Mouse (Mus musculus) adrenal gland, postnatal 14 days (tissue): ENCODE data around the gene C1ql4. TPM values are rescaled to one million over a fixed set of nuclear protein-coding genes. Genes with fewer than 3 reads are reported as not detected.
"Not testable (repeated sequence)": the region's sequence is repeated elsewhere in the genome, so short reads cannot be mapped to it uniquely, and the experiment has no call there.

ENCODE experiments used
- DNase-seq: peaks from one replicate; pipeline ENCODE4 v3.0.0; 2021; ENCODE audit warnings: mixed read lengths
- total RNA-seq: library from RNA; stranded (reverse); gene quantifications from 2 replicates; pipeline ENCODE4 v1.2.3, GENCODE M21; 2021

Gene C1ql4
- total RNA-seq, 1 experiment from 2014 or later = not detected

- no peak for DNase-seq
Observed at GRCm38 (mm10) chr15:99074019-99074599, 13.5 kb downstream of the C1ql4 start, which contains the start of gene Troap. Troap (plus strand) TSS chr15:99074575.

GRCm38 (mm10) chr15:99071988-99072387, 15.6 kb downstream of the C1ql4 start:
- DNase-seq = no peak

- DNase-seq = no peak
Observed at GRCm38 (mm10) chr15:99065557-99066165, 22.0 kb downstream of the C1ql4 start.

GRCm38 (mm10) chr15:99056332-99056731, 31.3 kb downstream of the C1ql4 start:
- DNase-seq = peak; percentile 45

- peak; percentile 52 for DNase-seq
Observed at GRCm38 (mm10) chr15:99055511-99055961, 32.1 kb downstream of the C1ql4 start.

GRCm38 (mm10) chr15:99055040-99055439, 32.6 kb downstream of the C1ql4 start, which contains the start of gene Prph:
Prph (plus strand) TSS chr15:99055174.
- no peak for DNase-seq

- DNase-seq = peak; percentile 46
Observed at GRCm38 (mm10) chr15:99053373-99053772, 34.2 kb downstream of the C1ql4 start.

GRCm38 (mm10) chr15:99049473-99050253, 38.0 kb downstream of the C1ql4 start:
- DNase-seq = peak; percentile 60

GRCm38 (mm10) chr15:99045734-99046133, 41.9 kb downstream of the C1ql4 start:
- not testable (repeated sequence) for DNase-seq

- peak; percentile 50 for DNase-seq
Observed at GRCm38 (mm10) chr15:99044854-99045253, 42.8 kb downstream of the C1ql4 start.

- no peak for DNase-seq
Observed at GRCm38 (mm10) chr15:99042334-99042733, 45.3 kb downstream of the C1ql4 start.

- peak; percentile 55 for DNase-seq
Observed at GRCm38 (mm10) chr15:99040920-99041856, 46.4 kb downstream of the C1ql4 start.

- no peak for DNase-seq
Observed at GRCm38 (mm10) chr15:99039996-99040919, 47.4 kb downstream of the C1ql4 start.

- DNase-seq = no peak
Observed at GRCm38 (mm10) chr15:99039306-99039705, 48.3 kb downstream of the C1ql4 start.

- DNase-seq = no peak
Observed at GRCm38 (mm10) chr15:99038797-99039196, 48.8 kb downstream of the C1ql4 start.

GRCm38 (mm10) chr15:99038025-99038424, 49.6 kb downstream of the C1ql4 start:
- DNase-seq = no peak

- DNase-seq = no peak
Observed at GRCm38 (mm10) chr15:99036249-99036905, 51.2 kb downstream of the C1ql4 start.

GRCm38 (mm10) chr15:99035431-99035830, 52.2 kb downstream of the C1ql4 start:
- no peak for DNase-seq
